Mouse (Mus musculus) cerebellum, adult 2 months (tissue): ENCODE measurements around the gene Abracl. TPM values are rescaled to one million over a fixed set of nuclear protein-coding genes. Genes with fewer than 3 reads are reported as not detected.

Experiments
- DNase-seq, 2 experiments: peaks; one replicate each; pipeline ENCODE4 v3.0.0; 2021
- H3K27ac ChIP-seq: fragments of 200-500 bp; 2 replicates; pipeline ENCODE4 v1.5.1; 2012; ENCODE audit warnings: low read length, control low read depth, inconsistent platforms; ENCODE audit not compliant: insufficient read depth
- H3K27me3 ChIP-seq: fragments of 200-500 bp; 2 replicates; pipeline ENCODE4 v1.6.1; 2012; ENCODE audit warnings: inconsistent platforms, mild to moderate bottlenecking, low read length, moderate library complexity; ENCODE audit not compliant: control insufficient read depth, insufficient read depth
- H3K4me1 ChIP-seq: fragments of 200-500 bp; 2 replicates; pipeline ENCODE4 v1.6.1; 2011; ENCODE audit warnings: low read length; ENCODE audit not compliant: control insufficient read depth, insufficient read depth
- H3K4me3 ChIP-seq: fragments of 200-500 bp; replicated peaks from 2 replicates; pipeline ENCODE3; 2011; ENCODE audit warnings: mild to moderate bottlenecking, low read depth, low read length, control low read depth; ENCODE audit not compliant: insufficient read depth
- CTCF ChIP-seq: fragments of 200-500 bp; IDR thresholded peaks from 2 replicates; pipeline ENCODE4 v1.5.1; 2011; ENCODE audit warnings: low read depth, mild to moderate bottlenecking, control low read depth, low read length, moderate library complexity, borderline replicate concordance; ENCODE audit not compliant: insufficient read depth
- POLR2A ChIP-seq: fragments of 200-500 bp; IDR thresholded peaks from 2 replicates; pipeline ENCODE4 v1.6.1; 2011; ENCODE audit warnings: low read length, control low read depth, borderline replicate concordance; ENCODE audit not compliant: insufficient read depth
- WGBS: fragments of 180-500 bp; shearing (Covaris S2); methylation state at CpG from one replicate; pipeline ENCODE4 v1.1.7; 2018; 5-methylcytosine and 5-hydroxymethylcytosine counted together
- polyA plus RNA-seq: library from polyadenylated mRNA; depleted of rRNA; stranded (reverse); fragments of >200 nt; gene quantifications from 2 replicates; pipeline ENCODE4 v1.2.3, GENCODE M21; 2012

The Abracl gene
- polyA plus RNA-seq, 1 experiment = 18.2 TPM

GRCm38 (mm10) chr10:18020443-18020842 is 2.6 kb downstream of the Abracl start:
- no peak for DNase-seq
- H3K4me1 ChIP-seq = no peaks in the 10 kb centered on the region; the same call in 1 of the 2 replicates
- no peak overlapping the region for H3K4me3 ChIP-seq
- no peak for TF ChIP-seq CTCF
- no peak for TF ChIP-seq POLR2A
- H3K27ac ChIP-seq = no peak overlapping the region
- H3K27me3 ChIP-seq = no peaks in the 10 kb centered on the region
- 76% methylated on average over 7 of the region's 7 CpGs for WGBS

GRCm38 (mm10) chr10:18011761-18012160 is 11.3 kb downstream of the Abracl start:
- no peak for DNase-seq
- Histone ChIP-seq H3K4me1 (no peaks in the 10 kb centered on the region), H3K4me3 (no peak overlapping the region), H3K27ac (no peak overlapping the region), H3K27me3 (no peaks in the 10 kb centered on the region)
- WGBS = 92% methylated on average over 5 of the region's 5 CpGs
- TF ChIP-seq CTCF (no peak), POLR2A (no peak)

GRCm38 (mm10) chr10:18009744-18010143 is 13.3 kb downstream of the Abracl start:
- Histone ChIP-seq H3K27me3 (no peaks in the 10 kb centered on the region), H3K4me3 (no peak overlapping the region), H3K27ac (no peak overlapping the region), H3K4me1 (no peaks in the 10 kb centered on the region)
- TF ChIP-seq CTCF = no peak
- TF ChIP-seq POLR2A = no peak
- WGBS = 98% methylated on average over 1 of the region's 1 CpGs
- DNase-seq = no peak

- DNase-seq = no peak
- Histone ChIP-seq H3K4me1 (no peaks in the 10 kb centered on the region), H3K27me3 (no peaks in the 10 kb centered on the region), H3K27ac (no peak overlapping the region), H3K4me3 (no peak overlapping the region)
- no peak for TF ChIP-seq CTCF
- TF ChIP-seq POLR2A = no peak
Measured at GRCm38 (mm10) chr10:18008118-18008517, 15.0 kb downstream of the Abracl start.

- 72% methylated on average over 3 of the region's 3 CpGs for WGBS
- Histone ChIP-seq H3K4me3 (no peak overlapping the region), H3K27ac (no peak overlapping the region), H3K4me1 (no peaks in the 10 kb centered on the region), H3K27me3 (no peaks in the 10 kb centered on the region)
- TF ChIP-seq POLR2A (no peak), CTCF (no peak)
- no peak for DNase-seq
Measured at GRCm38 (mm10) chr10:18007243-18007642, 15.8 kb downstream of the Abracl start.

- 69% methylated on average over 1 of the region's 1 CpGs for WGBS
- Histone ChIP-seq H3K27me3 (no peaks in the 10 kb centered on the region), H3K27ac (no peak overlapping the region), H3K4me1 (no peaks in the 10 kb centered on the region), H3K4me3 (no peak overlapping the region)
- DNase-seq = no peak
- TF ChIP-seq CTCF (no peak), POLR2A (no peak)
Measured at GRCm38 (mm10) chr10:18006756-18007155, 16.3 kb downstream of the Abracl start.

GRCm38 (mm10) chr10:18005136-18005955 is 17.7 kb downstream of the Abracl start:
- H3K27me3 ChIP-seq = no peaks in the 10 kb centered on the region
- 94% methylated on average over 7 of the region's 7 CpGs for whole genome bisulfite sequencing
- DNase-seq = no peak
- no peak overlapping the region for H3K27ac ChIP-seq
- no peak for TF ChIP-seq CTCF
- TF ChIP-seq POLR2A = no peak
- no peaks in the 10 kb centered on the region for H3K4me1 ChIP-seq
- H3K4me3 ChIP-seq = no peak overlapping the region

GRCm38 (mm10) chr10:18003966-18004637 is 19.0 kb downstream of the Abracl start:
- DNase-seq = no peak
- no peak overlapping the region for H3K27ac ChIP-seq
- WGBS = 87% methylated on average over 12 of the region's 12 CpGs
- TF ChIP-seq POLR2A (no peak), CTCF (no peak)
- H3K27me3 ChIP-seq = no peaks in the 10 kb centered on the region
- no peaks in the 10 kb centered on the region for H3K4me1 ChIP-seq
- H3K4me3 ChIP-seq = no peak overlapping the region
